Mouse (Mus musculus): ENCODE data around the gene Atat1. TPM values are rescaled to one million over a fixed set of nuclear protein-coding genes. Genes with fewer than 3 reads are reported as not detected.

The Atat1 gene
- polyA plus RNA-seq, 1 experiment = 63.9 TPM

DNA sequence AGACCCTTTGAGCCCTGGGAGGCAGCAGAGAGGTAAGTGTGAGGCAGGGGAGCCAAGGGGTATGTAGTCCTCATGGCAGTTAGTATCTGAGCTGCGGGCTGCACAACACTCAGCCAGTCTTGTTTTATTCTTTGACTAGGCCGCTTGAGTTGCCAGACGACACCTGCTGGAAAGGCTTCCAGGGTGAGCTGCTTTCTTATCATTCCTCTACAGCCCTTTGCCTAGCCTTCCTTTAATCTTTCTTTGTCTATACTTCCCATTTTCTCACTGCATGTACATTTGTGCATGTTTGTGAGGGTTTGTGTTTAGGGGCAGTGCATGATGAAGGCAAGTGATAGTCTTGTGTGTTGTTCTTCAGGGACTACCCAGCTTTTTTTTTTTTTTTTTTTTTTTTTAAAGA is 58.9 kb downstream of the Atat1 start:
- no peak for DNase-seq
- no peaks in the 10 kb centered on the region; the same call in 1 of the 2 replicates for H3K4me1 ChIP-seq (replicated peaks; ENCODE audit: control insufficient read depth, insufficient read depth, low read length)
- H3K27ac ChIP-seq (ENCODE audit: control insufficient read depth, insufficient read depth, low read length) = no peak overlapping the region
- no peak overlapping the region for H3K4me3 ChIP-seq (ENCODE audit: control insufficient read depth, insufficient read depth, low read length)
- 78% methylated on average over 3 of the region's 3 CpGs for WGBS
- TF ChIP-seq CTCF (IDR thresholded peaks at IDR 0.05; ENCODE audit: borderline replicate concordance, control insufficient read depth, extremely low read depth, insufficient read depth, low read length, poor library complexity) (no peak), POLR2A (IDR thresholded peaks at IDR 0.05; ENCODE audit: control insufficient read depth, extremely low read depth, insufficient read depth, low read length, poor library complexity) (no peak)
- H3K27me3 ChIP-seq (ENCODE audit: control insufficient read depth, insufficient read depth, low read length) = no peaks in the 10 kb centered on the region
- H3K36me3 ChIP-seq (ENCODE audit: control insufficient read depth, insufficient read depth, low read length) = peaks cover 37% of the 10 kb centered on the region

DNA sequence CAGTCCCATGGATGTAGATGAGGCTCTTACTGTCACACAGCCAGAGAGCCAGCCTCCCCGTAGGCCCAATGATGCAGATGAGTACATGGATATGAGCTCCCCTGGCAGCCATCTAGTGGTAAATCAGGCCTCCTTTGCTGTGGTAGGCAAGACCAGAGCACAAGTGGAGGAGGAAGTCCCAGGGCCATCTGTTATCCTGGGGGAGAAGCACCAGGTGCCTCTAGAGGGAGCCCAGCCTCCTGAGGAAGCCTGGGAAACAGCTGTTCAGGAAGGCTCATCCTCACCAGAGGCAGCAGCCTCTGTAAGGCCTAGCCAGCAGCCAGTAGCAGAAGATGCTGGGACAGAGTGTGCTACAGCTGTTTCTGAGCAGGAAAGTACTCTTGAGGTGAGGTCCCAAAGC is 61.8 kb downstream of the Atat1 start:
- Histone ChIP-seq H3K27me3 (ENCODE audit: control insufficient read depth, insufficient read depth, low read length) (no peaks in the 10 kb centered on the region), H3K4me3 (ENCODE audit: control insufficient read depth, insufficient read depth, low read length) (no peak overlapping the region), H3K36me3 (ENCODE audit: control insufficient read depth, insufficient read depth, low read length) (peaks cover 35% of the 10 kb centered on the region), H3K4me1 (replicated peaks; ENCODE audit: control insufficient read depth, insufficient read depth, low read length) (no peaks in the 10 kb centered on the region; the same call in 1 of the 2 replicates), H3K27ac (ENCODE audit: control insufficient read depth, insufficient read depth, low read length) (no peak overlapping the region)
- TF ChIP-seq CTCF (IDR thresholded peaks at IDR 0.05; ENCODE audit: borderline replicate concordance, control insufficient read depth, extremely low read depth, insufficient read depth, low read length, poor library complexity) = no peak
- 27% methylated on average over 1 of the region's 1 CpGs for WGBS
- DNase-seq = no peak

Other genes with a start within 250 kb of the Atat1 start
- gene Vars2, start 242.5 kb downstream of the Atat1 start, polyA plus RNA-seq (2012; rRNA removed) = 153 and 171 TPM in 2 replicates
- gene Gtf2h4, start 236.3 kb downstream of the Atat1 start, polyA plus RNA-seq (2012; rRNA removed) = 317 and 352 TPM in 2 replicates
- gene Ddr1, start 205.5 kb downstream of the Atat1 start, polyA plus RNA-seq (2012; rRNA removed) = 33.6 and 43.6 TPM in 2 replicates
- gene Ier3, start 88.4 kb downstream of the Atat1 start, polyA plus RNA-seq (2012; rRNA removed) = 6.2 and 6.4 TPM in 2 replicates
- gene Flot1, start 86.8 kb downstream of the Atat1 start, polyA plus RNA-seq (2012; rRNA removed) = 62.4 and 70.4 TPM in 2 replicates
- 1,522 and 2,049 TPM in 2 replicates for gene Tubb5, start 71.8 kb downstream of the Atat1 start, polyA plus RNA-seq (2012; rRNA removed)
- gene Mdc1, start 68.6 kb downstream of the Atat1 start, polyA plus RNA-seq (2012; rRNA removed) = 17.4 and 22.4 TPM in 2 replicates
- gene Nrm, start 48.8 kb downstream of the Atat1 start, polyA plus RNA-seq (2012; rRNA removed) = 82.8 and 111 TPM in 2 replicates
- 174 and 176 TPM in 2 replicates for gene Ppp1r18, start 44.5 kb downstream of the Atat1 start, polyA plus RNA-seq (2012; rRNA removed)
- 174 and 182 TPM in 2 replicates for gene Dhx16, start 30.3 kb downstream of the Atat1 start, polyA plus RNA-seq (2012; rRNA removed)
- gene 2310061I04Rik, start 12.6 kb downstream of the Atat1 start, polyA plus RNA-seq (2012; rRNA removed) = 73.4 and 86.8 TPM in 2 replicates
- 67.6 and 69.7 TPM in 2 replicates for gene Mrps18b, start 6.3 kb upstream of the Atat1 start, polyA plus RNA-seq (2012; rRNA removed)
- gene Ppp1r10, start 6.4 kb upstream of the Atat1 start, polyA plus RNA-seq (2012; rRNA removed) = 63.0 and 65.6 TPM in 2 replicates
- 128 and 132 TPM in 2 replicates for gene Abcf1, start 59.7 kb upstream of the Atat1 start, polyA plus RNA-seq (2012; rRNA removed)
- 37.9 and 45.5 TPM in 2 replicates for gene Gnl1, start 69.8 kb upstream of the Atat1 start, polyA plus RNA-seq (2012; rRNA removed)
- gene Prr3, start 70.2 kb upstream of the Atat1 start, polyA plus RNA-seq (2012; rRNA removed) = 35.5 and 42.6 TPM in 2 replicates
- gene H2-T24, start 110.5 kb upstream of the Atat1 start, polyA plus RNA-seq (2012; rRNA removed) = 15.0 and 20.4 TPM in 2 replicates
- gene H2-T23, start 122.8 kb upstream of the Atat1 start, polyA plus RNA-seq (2012; rRNA removed) = 380 and 457 TPM in 2 replicates
- 105 and 119 TPM in 2 replicates for gene H2-T22, start 132.7 kb upstream of the Atat1 start, polyA plus RNA-seq (2012; rRNA removed)
- gene Gm6034, start 132.9 kb upstream of the Atat1 start, polyA plus RNA-seq (2012; rRNA removed) = 0.22 TPM in 1 of 2 replicates, not detected in the other
- gene Gm11127, start 148.3 kb upstream of the Atat1 start, polyA plus RNA-seq (2012; rRNA removed) = 0.39 and 0.61 TPM in 2 replicates
- gene Gm19684, start 211.6 kb upstream of the Atat1 start, polyA plus RNA-seq (2012; rRNA removed) = 1.4 and 1.7 TPM in 2 replicates
- 1.7 and 2.4 TPM in 2 replicates for gene Gm7030, start 219.3 kb upstream of the Atat1 start, polyA plus RNA-seq (2012; rRNA removed)

Data from thymus, adult 2 months (tissue).